Mouse (Mus musculus) testis, adult 2 months (tissue): ENCODE results near the gene Stk10. TPM values are rescaled to one million over a fixed set of nuclear protein-coding genes. Genes with fewer than 3 reads are reported as not detected.
A peak's percentile ranks its signal among the peaks of the same experiment; 100 is the strongest.

Experiments
- H3K27ac ChIP-seq: fragments of 200-500 bp; 2 replicates; pipeline ENCODE4 v1.5.1; 2012; ENCODE audit warnings: low read depth, low read length; ENCODE audit not compliant: control insufficient read depth, insufficient read depth
- H3K27me3 ChIP-seq: fragments of 200-500 bp; 2 replicates; pipeline ENCODE4 v1.6.1; 2012; ENCODE audit warnings: mild to moderate bottlenecking, low read length, moderate library complexity; ENCODE audit not compliant: control insufficient read depth, insufficient read depth
- H3K36me3 ChIP-seq: fragments of 200-500 bp; 2 replicates; pipeline ENCODE4 v1.6.1; 2012; ENCODE audit warnings: mild to moderate bottlenecking, low read length; ENCODE audit not compliant: control insufficient read depth, insufficient read depth
- H3K4me1 ChIP-seq: fragments of 200-500 bp; 2 replicates; pipeline ENCODE4 v1.6.1; 2012; ENCODE audit warnings: low read length; ENCODE audit not compliant: control insufficient read depth, insufficient read depth
- H3K4me3 ChIP-seq: fragments of 200-500 bp; 2 replicates; pipeline ENCODE4 v1.5.1; 2012; ENCODE audit warnings: low read depth, mild to moderate bottlenecking, low read length, moderate library complexity, mixed read lengths; ENCODE audit not compliant: control insufficient read depth
- CTCF ChIP-seq: fragments of 200-500 bp; IDR thresholded peaks from 2 replicates; pipeline ENCODE4 v1.5.1; 2012; ENCODE audit warnings: low read depth, mild to moderate bottlenecking, inconsistent platforms, low read length, moderate library complexity; ENCODE audit not compliant: control insufficient read depth, insufficient read depth, insufficient replicate concordance
- POLR2A ChIP-seq: fragments of 200-500 bp; IDR thresholded peaks from 2 replicates; pipeline ENCODE4 v1.6.1; 2012; ENCODE audit warnings: low read depth, mild to moderate bottlenecking, inconsistent platforms, low read length, moderate library complexity; ENCODE audit not compliant: control insufficient read depth
- polyA plus RNA-seq: library from polyadenylated mRNA; depleted of rRNA; stranded (reverse); fragments of >200 nt; gene quantifications from 2 replicates; pipeline ENCODE4 v1.2.3, GENCODE M21; 2012

Gene Stk10
- polyA plus RNA-seq, 1 experiment: 38.3 TPM

- Histone ChIP-seq H3K27ac (peak within 1 kb of the TSS; percentile 97), H3K27me3 (no peaks in the 10 kb centered on the region), H3K4me3 (peak within 1 kb of the TSS; percentile 99), H3K4me1 (no peaks in the 10 kb centered on the region), H3K36me3 (no peaks in the 10 kb centered on the region)
- TF ChIP-seq POLR2A: peak; percentile 82
- TF ChIP-seq CTCF: no peak
These were observed 109.3 kb downstream of the Stk10 start, which contains the start of gene Fbxw11 for GRCm38 (mm10) chr11:32642249-32642876. Fbxw11 (plus strand) TSS chr11:32642724.

- no peaks in the 10 kb centered on the region for H3K36me3 ChIP-seq
- TF ChIP-seq CTCF (no peak), POLR2A (no peak)
- H3K27me3 ChIP-seq: no peaks in the 10 kb centered on the region
- peak overlapping the region; percentile 97 for H3K27ac ChIP-seq
- no peaks in the 10 kb centered on the region for H3K4me1 ChIP-seq
- peak overlapping the region; percentile 99 for H3K4me3 ChIP-seq
These were observed 110.1 kb downstream of the Stk10 start for GRCm38 (mm10) chr11:32642899-32643886.

- no peak for TF ChIP-seq POLR2A
- no peak for TF ChIP-seq CTCF
- Histone ChIP-seq H3K27ac (no peak overlapping the region), H3K27me3 (no peaks in the 10 kb centered on the region), H3K4me3 (peak overlapping the region; percentile 99; the same call in 1 of the 2 replicates), H3K36me3 (no peaks in the 10 kb centered on the region), H3K4me1 (no peaks in the 10 kb centered on the region)
These were observed 110.9 kb downstream of the Stk10 start for GRCm38 (mm10) chr11:32644010-32644409.

GRCm38 (mm10) chr11:32647265-32647664 lies 114.2 kb downstream of the Stk10 start:
- no peak overlapping the region for H3K27ac ChIP-seq
- H3K4me3 ChIP-seq: no peak overlapping the region
- TF ChIP-seq CTCF: no peak
- no peak for TF ChIP-seq POLR2A
- no peaks in the 10 kb centered on the region; the same call in 1 of the 2 replicates for H3K4me1 ChIP-seq
- H3K36me3 ChIP-seq: no peaks in the 10 kb centered on the region
- no peaks in the 10 kb centered on the region for H3K27me3 ChIP-seq

- H3K27ac ChIP-seq: no peak overlapping the region
- TF ChIP-seq POLR2A: no peak
- no peak for TF ChIP-seq CTCF
- H3K27me3 ChIP-seq: no peaks in the 10 kb centered on the region
- H3K36me3 ChIP-seq: peaks cover 2% of the 10 kb centered on the region; the same call in 1 of the 2 replicates
- H3K4me3 ChIP-seq: no peak overlapping the region
- no peaks in the 10 kb centered on the region; the same call in 1 of the 2 replicates for H3K4me1 ChIP-seq
These were observed 117.2 kb downstream of the Stk10 start for GRCm38 (mm10) chr11:32650236-32650749.

- TF ChIP-seq CTCF: no peak
- Histone ChIP-seq H3K4me1 (no peaks in the 10 kb centered on the region; the same call in 1 of the 2 replicates), H3K4me3 (no peak overlapping the region), H3K27me3 (no peaks in the 10 kb centered on the region), H3K36me3 (peaks cover 2% of the 10 kb centered on the region; the same call in 1 of the 2 replicates), H3K27ac (no peak overlapping the region)
These were observed 117.9 kb downstream of the Stk10 start for GRCm38 (mm10) chr11:32650893-32651590.
